Mouse (Mus musculus) heart, adult 8-10 months (tissue): ENCODE results near the gene Ppm1l. TPM values are rescaled to one million over a fixed set of nuclear protein-coding genes. Genes with fewer than 3 reads are reported as not detected.

Experiments used
- DNase-seq: peaks from one replicate; pipeline ENCODE4 v3.0.0; 2022; ENCODE audit warnings: low spot score
- total RNA-seq, 4 experiments: library from RNA; stranded (reverse); gene quantifications; 2 replicates each; pipeline ENCODE4 v1.2.4; 2022

Ppm1l gene
- total RNA-seq, 4 experiments from 2014 or later = 27.1 to 35.0 (median 31.1) TPM

GRCm38 (mm10) chr3:69433580-69433979, 116.9 kb downstream of the Ppm1l start:
- no peak for DNase-seq

- DNase-seq = no peak
Observed at GRCm38 (mm10) chr3:69438773-69439514, 122.3 kb downstream of the Ppm1l start.

- DNase-seq = no peak
Observed at GRCm38 (mm10) chr3:69440761-69441160, 124.1 kb downstream of the Ppm1l start.

- DNase-seq = peak; percentile 24
Observed at GRCm38 (mm10) chr3:69446989-69447388, 130.3 kb downstream of the Ppm1l start.

GRCm38 (mm10) chr3:69449041-69449440, 132.4 kb downstream of the Ppm1l start:
- DNase-seq = no peak

GRCm38 (mm10) chr3:69454330-69454729, 137.7 kb downstream of the Ppm1l start:
- no peak for DNase-seq

GRCm38 (mm10) chr3:69456071-69456470, 139.4 kb downstream of the Ppm1l start:
- no peak for DNase-seq

GRCm38 (mm10) chr3:69458756-69459155, 142.1 kb downstream of the Ppm1l start:
- no peak for DNase-seq

- DNase-seq = no peak
Observed at GRCm38 (mm10) chr3:69461956-69462355, 145.3 kb downstream of the Ppm1l start.

- DNase-seq = no peak
Observed at GRCm38 (mm10) chr3:69465751-69466150, 149.1 kb downstream of the Ppm1l start.

GRCm38 (mm10) chr3:69468280-69469008, 151.8 kb downstream of the Ppm1l start:
- no peak for DNase-seq

- no peak for DNase-seq
Observed at GRCm38 (mm10) chr3:69469463-69470141, 152.9 kb downstream of the Ppm1l start.

GRCm38 (mm10) chr3:69470142-69470796, 153.6 kb downstream of the Ppm1l start:
- no peak for DNase-seq

- no peak for DNase-seq
Observed at GRCm38 (mm10) chr3:69475850-69476450, 159.3 kb downstream of the Ppm1l start.

GRCm38 (mm10) chr3:69479937-69480336, 163.3 kb downstream of the Ppm1l start:
- peak; percentile 11 for DNase-seq

GRCm38 (mm10) chr3:69481835-69482234, 165.2 kb downstream of the Ppm1l start:
- DNase-seq = peak; percentile 65

GRCm38 (mm10) chr3:69484006-69484574, 167.4 kb downstream of the Ppm1l start:
- DNase-seq = no peak

- no peak for DNase-seq
Observed at GRCm38 (mm10) chr3:69484582-69484981, 167.9 kb downstream of the Ppm1l start.

GRCm38 (mm10) chr3:69485347-69485746, 168.7 kb downstream of the Ppm1l start:
- DNase-seq = no peak

GRCm38 (mm10) chr3:69485756-69486155, 169.1 kb downstream of the Ppm1l start:
- DNase-seq = no peak

- DNase-seq = no peak
Observed at GRCm38 (mm10) chr3:69487471-69487870, 170.8 kb downstream of the Ppm1l start.
